Mouse (Mus musculus) heart, adult 9 months (tissue): ENCODE measurements around the gene Spag7.

Source experiments
- DNase-seq, 2 experiments: peaks; one replicate each; pipeline ENCODE4 v3.0.0; 2022; ENCODE audit warnings: low spot score in 2 of 2

Spag7 gene

GRCm38 (mm10) chr11:70668771-70669505 lies at the start of gene Spag7:
Gene Spag7 (minus strand): TSS chr11:70669416.
- peak; percentile 99 to 100 for DNase-seq

- DNase-seq, result no peak
These were observed 49.3 kb upstream of the Spag7 start for GRCm38 (mm10) chr11:70718481-70718880.

GRCm38 (mm10) chr11:70715832-70716231 lies 46.6 kb upstream of the Spag7 start:
- DNase-seq, result no peak

- DNase-seq, result no peak
These were observed 44.0 kb upstream of the Spag7 start for GRCm38 (mm10) chr11:70713222-70713621.

- DNase-seq, result no peak
These were observed 41.8 kb upstream of the Spag7 start for GRCm38 (mm10) chr11:70711026-70711425.

- no peak for DNase-seq
These were observed 36.9 kb upstream of the Spag7 start for GRCm38 (mm10) chr11:70706127-70706526.

GRCm38 (mm10) chr11:70702781-70703180 lies 33.6 kb upstream of the Spag7 start:
- peak; percentile 58 to 81 for DNase-seq

GRCm38 (mm10) chr11:70701984-70702733 lies 32.9 kb upstream of the Spag7 start:
- DNase-seq, result peak; percentile 28 to 34

- peak in 1 of 2 experiments; percentile 32 for DNase-seq
These were observed 32.2 kb upstream of the Spag7 start for GRCm38 (mm10) chr11:70701221-70701955.

- peak; percentile 85 to 86 for DNase-seq
These were observed 31.4 kb upstream of the Spag7 start for GRCm38 (mm10) chr11:70700613-70701012.

- peak; percentile 97 for DNase-seq
These were observed 30.7 kb upstream of the Spag7 start, which contains the start of the genes Inca1 and Kif1c for GRCm38 (mm10) chr11:70699722-70700556. Gene Inca1 (minus strand): TSS chr11:70700155. Gene Kif1c (plus strand): TSS chr11:70700548.

GRCm38 (mm10) chr11:70699051-70699450 lies 29.8 kb upstream of the Spag7 start:
- no peak for DNase-seq

- DNase-seq, result no peak
These were observed 28.2 kb upstream of the Spag7 start for GRCm38 (mm10) chr11:70697376-70697775.

GRCm38 (mm10) chr11:70693504-70693903 lies 24.3 kb upstream of the Spag7 start:
- DNase-seq, result no peak

GRCm38 (mm10) chr11:70689578-70689977 lies 20.4 kb upstream of the Spag7 start:
- DNase-seq, result no peak

- DNase-seq, result no peak
These were observed 19.2 kb upstream of the Spag7 start for GRCm38 (mm10) chr11:70688372-70688771.

GRCm38 (mm10) chr11:70687601-70688199 lies 18.5 kb upstream of the Spag7 start, which contains the start of gene Camta2:
Gene Camta2 (minus strand): TSS chr11:70688105.
- DNase-seq, result peak; percentile 93

- DNase-seq, result no peak
These were observed 17.8 kb upstream of the Spag7 start for GRCm38 (mm10) chr11:70686901-70687566.

- DNase-seq, result no peak
These were observed 14.4 kb upstream of the Spag7 start for GRCm38 (mm10) chr11:70683640-70684039.

GRCm38 (mm10) chr11:70681897-70682581 lies 12.8 kb upstream of the Spag7 start:
- no peak for DNase-seq
